Mouse (Mus musculus) brain, embryonic 14.5 days (tissue): ENCODE data around the gene Wdr11.

Experiments used
- CTCF ChIP-seq: fragments of 200-500 bp; IDR thresholded peaks from 2 replicates; pipeline ENCODE4 v1.5.1; 2012; ENCODE audit warnings: inconsistent platforms, mild to moderate bottlenecking, moderate library complexity, borderline replicate concordance; ENCODE audit not compliant: insufficient read depth, insufficient read length; ENCODE audit errors: extremely low read depth
- POLR2A ChIP-seq: fragments of 200-500 bp; IDR thresholded peaks from 2 replicates; pipeline ENCODE4 v1.6.1; 2012; ENCODE audit warnings: mild to moderate bottlenecking, inconsistent platforms, borderline replicate concordance; ENCODE audit not compliant: poor library complexity, insufficient read depth, insufficient read length, severe bottlenecking; ENCODE audit errors: extremely low read depth

GRCm38 (mm10) chr7:129654923-129655322 is 63.3 kb downstream of the Wdr11 start:
- TF ChIP-seq CTCF (no peak), POLR2A (no peak)
